Mouse (Mus musculus) left cerebral cortex, adult 8-10 months (tissue): ENCODE measurements around the gene Ccdc61. TPM values are rescaled to one million over a fixed set of nuclear protein-coding genes. Genes with fewer than 3 reads are reported as not detected.

Source experiments
- DNase-seq, 2 experiments: peaks; one replicate each; pipeline ENCODE4 v3.0.0; 2022; ENCODE audit warnings: low spot score in 2 of 2
- total RNA-seq, 4 experiments: library from RNA; stranded (reverse); gene quantifications; 2 replicates each; pipeline ENCODE4 v1.2.4; 2022

The Ccdc61 gene
- total RNA-seq, 4 experiments from 2014 or later: 11.5 to 12.8 (median 12.2) TPM

GRCm38 (mm10) chr7:18858310-18858916 is 51.8 kb downstream of the Ccdc61 start:
- DNase-seq: no peak

GRCm38 (mm10) chr7:18848395-18848794 is 61.8 kb downstream of the Ccdc61 start:
- DNase-seq: no peak

- no peak for DNase-seq
Measured at GRCm38 (mm10) chr7:18844811-18845210, 65.4 kb downstream of the Ccdc61 start.

GRCm38 (mm10) chr7:18841174-18841567 is 69.0 kb downstream of the Ccdc61 start:
- no peak for DNase-seq

Other genes starting within 250 kb of the Ccdc61 start
- under 1 TPM in 1 of 4 experiments, not detected in 3; 0.26 TPM for gene Psg20, start 224.2 kb downstream of the Ccdc61 start, total RNA-seq
- not detected for gene Psg22, start 192.3 kb downstream of the Ccdc61 start, total RNA-seq
- gene Psg19, start 111.9 kb downstream of the Ccdc61 start, total RNA-seq: not detected
- gene Psg17, start 88.8 kb downstream of the Ccdc61 start, total RNA-seq: not detected
- gene Mill2, start 70.4 kb downstream of the Ccdc61 start, total RNA-seq: 1 to 10 TPM; 1.5 to 2.2 (median 1.9) TPM
- 10 to 100 TPM in 3 of 4 experiments, 1 to 10 TPM in 1; 9.4 to 15.3 (median 12.8) TPM for gene Pglyrp1, start 39.1 kb downstream of the Ccdc61 start, total RNA-seq
- gene Nova2, start 15.5 kb upstream of the Ccdc61 start, total RNA-seq: 10 to 100 TPM; 67.1 to 75.1 (median 69.9) TPM
- 1 to 10 TPM in 2 of 4 experiments, under 1 TPM in 2; 0.53 to 1.3 (median 1.0) TPM for gene Nanos2, start 77.0 kb upstream of the Ccdc61 start, total RNA-seq
- gene Mypop, start 80.8 kb upstream of the Ccdc61 start, total RNA-seq: 10 to 100 TPM; 54.2 to 60.5 (median 57.6) TPM
- 10 to 100 TPM; 51.2 to 54.1 (median 53.2) TPM for gene Irf2bp1, start 93.6 kb upstream of the Ccdc61 start, total RNA-seq
- not detected for gene Foxa3, start 113.1 kb upstream of the Ccdc61 start, total RNA-seq
- 100 to 1,000 TPM; 104 to 113 (median 111) TPM for gene Sympk, start 114.0 kb upstream of the Ccdc61 start, total RNA-seq
- gene Rsph6a, start 144.3 kb upstream of the Ccdc61 start, total RNA-seq: under 1 TPM in 3 of 4 experiments, not detected in 1; 0.24 to 0.79 (median 0.32) TPM
- gene Dmwd, start 165.8 kb upstream of the Ccdc61 start, total RNA-seq: 100 to 1,000 TPM; 139 to 148 (median 143) TPM
- 10 to 100 TPM; 25.0 to 39.7 (median 31.6) TPM for gene Dmpk, start 173.4 kb upstream of the Ccdc61 start, total RNA-seq
- gene Six5, start 184.2 kb upstream of the Ccdc61 start, total RNA-seq: 1 to 10 TPM; 2.0 to 2.5 (median 2.3) TPM
- under 1 TPM in 3 of 4 experiments, not detected in 1; 0.37 to 0.68 (median 0.48) TPM for gene Gm4969, start 208.0 kb upstream of the Ccdc61 start, total RNA-seq
- gene Fbxo46, start 209.4 kb upstream of the Ccdc61 start, total RNA-seq: 10 to 100 TPM; 13.2 to 15.7 (median 14.2) TPM
- 10 to 100 TPM; 16.5 to 19.2 (median 18.6) TPM for gene Qpctl, start 238.9 kb upstream of the Ccdc61 start, total RNA-seq
- 10 to 100 TPM; 73.5 to 79.4 (median 76.1) TPM for gene Snrpd2, start 239.3 kb upstream of the Ccdc61 start, total RNA-seq